Mouse (Mus musculus) megakaryocyte-erythroid progenitor cell, adult 5-6 weeks (primary cell): ENCODE results near the gene Dmrta2. TPM values are rescaled to one million over a fixed set of nuclear protein-coding genes. Genes with fewer than 3 reads are reported as not detected.

ENCODE experiments used
- ATAC-seq: replicated peaks from 2 replicates; pipeline ENCODE4 v1.8.0; 2016; ENCODE audit warnings: mild to moderate bottlenecking, inconsistent platforms; ENCODE audit not compliant: severe bottlenecking, poor library complexity, low FRiP score, low TSS enrichment
- total RNA-seq, 2 experiments: library from RNA; stranded (forward) in 1 of 2; stranded (reverse) in 1 of 2; fragments of 200-1000, 215-1000 nt in 1 of 2; fragments of >200 nt in 1 of 2; fragmentation: Nextera tagmentation in 1 of 2; gene quantifications; 2 replicates each; pipeline ENCODE4 v1.2.3; 2014 to 2017

The Dmrta2 gene
- total RNA-seq (2014; fragmentation: Nextera tagmentation): not detected in 2 replicates
- total RNA-seq (2017): 0.23 TPM in 1 of 2 replicates, not detected in the other

DNA sequence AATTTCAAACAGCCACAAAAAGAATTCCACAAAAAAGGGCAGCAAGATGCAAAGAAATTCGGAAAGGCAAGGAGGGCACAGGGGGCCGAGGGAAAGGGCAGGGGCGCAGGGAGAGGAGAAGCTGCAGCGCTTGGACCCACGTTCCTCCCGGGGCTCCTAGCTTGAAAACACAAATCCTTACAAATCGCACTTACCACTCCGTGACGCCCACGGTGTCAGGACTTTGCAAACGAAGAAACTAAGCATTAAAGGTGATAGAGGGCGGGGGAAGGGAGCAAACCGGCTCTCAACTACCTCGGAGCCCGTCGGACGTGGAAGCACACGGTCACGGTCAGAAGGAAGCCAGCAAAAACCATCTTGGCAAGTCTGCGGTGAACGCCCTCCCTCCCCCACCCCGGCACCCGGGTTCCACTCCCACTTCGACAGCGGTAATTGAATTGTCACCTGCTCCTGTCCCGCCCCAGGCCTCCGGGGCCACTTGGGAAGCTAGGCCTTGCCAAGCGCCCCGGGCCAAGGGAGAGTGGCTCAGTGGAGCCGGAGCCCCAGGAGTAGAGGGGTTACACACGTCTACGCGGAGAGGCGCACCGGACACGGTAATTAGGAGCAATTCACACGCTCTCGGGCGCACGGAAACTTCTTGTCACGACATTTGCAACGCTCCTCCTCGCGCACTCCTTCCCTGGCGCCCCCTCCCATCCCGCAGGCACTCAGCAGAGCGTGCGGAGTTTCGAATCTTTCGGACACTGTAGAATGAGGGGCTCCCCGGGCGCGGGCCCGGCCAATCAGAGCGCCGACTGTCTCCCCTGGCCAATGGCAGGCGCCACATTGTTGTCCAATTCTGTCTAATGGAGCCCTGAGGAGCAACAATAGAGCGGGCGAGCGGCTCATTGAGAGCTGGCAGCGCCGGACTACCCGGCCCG is at the start of gene Dmrta2:
TSS of gene Dmrta2 (plus strand) at position 906 of the 920 bp plus-strand sequence.
- no peak for ATAC-seq

DNA sequence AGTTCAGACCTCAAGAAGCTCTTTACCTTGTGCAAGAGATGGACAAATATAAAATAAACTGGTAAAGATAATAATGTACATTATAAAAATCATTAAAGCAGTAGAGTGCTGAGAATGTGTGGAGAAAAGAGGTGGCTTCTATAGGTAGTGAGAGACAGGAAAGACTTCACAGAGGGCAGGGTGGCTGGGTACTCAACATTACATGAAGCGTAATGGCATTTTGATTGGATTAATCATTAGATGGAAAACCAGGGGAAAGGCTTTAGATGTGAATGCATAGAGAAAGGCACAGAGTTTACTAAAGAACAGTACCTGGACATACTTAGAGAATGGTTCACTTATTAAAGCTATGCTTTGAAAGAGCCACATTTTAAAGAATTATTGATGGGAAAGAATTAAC is 48.8 kb upstream of the Dmrta2 start:
- no peak for ATAC-seq

DNA sequence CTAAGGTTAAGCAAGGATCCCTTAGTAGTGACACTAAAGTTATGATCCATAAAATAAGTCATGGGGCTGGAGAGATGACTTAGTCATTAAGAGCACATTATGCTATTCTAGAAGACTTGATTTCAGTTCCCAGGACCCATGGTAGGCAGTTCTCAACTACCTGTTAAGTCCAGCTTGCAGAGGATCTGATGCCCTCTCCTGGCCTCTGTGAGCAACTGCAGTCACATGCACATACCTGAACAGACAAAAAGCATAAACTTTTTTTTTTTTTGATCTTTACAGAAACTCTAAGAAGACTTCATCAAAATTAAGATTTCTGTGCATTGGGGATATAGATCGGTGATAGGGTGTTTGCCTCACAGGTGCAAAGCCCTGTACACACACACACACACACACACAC is 47.4 kb upstream of the Dmrta2 start:
- peak; percentile 79 for ATAC-seq

DNA sequence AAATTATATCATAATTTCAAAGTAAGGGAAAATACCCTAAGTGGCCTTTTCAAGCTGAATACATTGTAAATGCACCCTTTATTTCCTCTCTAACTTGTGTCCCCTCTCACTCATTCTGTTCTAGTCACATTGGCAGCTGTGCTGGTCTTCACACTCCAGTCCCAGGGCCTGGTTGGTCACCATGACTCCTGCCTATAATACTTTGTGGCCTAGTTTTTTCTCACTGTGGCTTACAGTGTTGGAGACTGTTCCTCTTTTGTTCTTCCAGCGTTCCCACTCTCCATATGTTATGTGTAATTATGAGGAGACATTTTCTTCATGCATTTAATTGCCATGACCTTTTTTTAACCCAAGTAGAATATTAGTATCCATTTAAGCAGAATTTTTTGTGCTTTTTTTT is 46.9 kb upstream of the Dmrta2 start:
- no peak for ATAC-seq

DNA sequence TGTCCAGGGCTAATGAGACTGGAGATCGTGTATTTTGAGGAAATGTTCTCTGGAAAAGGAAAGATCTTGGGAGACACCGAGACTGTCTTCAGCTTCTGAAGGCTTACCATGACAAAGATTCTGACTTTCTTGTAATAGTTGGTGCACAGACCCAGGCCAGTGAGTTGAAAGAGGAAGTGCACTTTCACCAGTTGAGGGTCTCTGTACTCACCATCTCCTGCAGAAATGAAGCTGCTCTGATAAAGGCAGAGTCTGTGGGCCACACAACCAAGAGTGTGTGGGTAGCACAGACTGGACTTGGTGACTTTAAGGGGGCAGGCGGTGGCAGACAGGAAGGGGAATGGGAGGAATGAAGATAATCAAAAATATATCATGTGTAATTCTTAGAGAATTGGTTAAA is 41.3 kb upstream of the Dmrta2 start:
- no peak for ATAC-seq

DNA sequence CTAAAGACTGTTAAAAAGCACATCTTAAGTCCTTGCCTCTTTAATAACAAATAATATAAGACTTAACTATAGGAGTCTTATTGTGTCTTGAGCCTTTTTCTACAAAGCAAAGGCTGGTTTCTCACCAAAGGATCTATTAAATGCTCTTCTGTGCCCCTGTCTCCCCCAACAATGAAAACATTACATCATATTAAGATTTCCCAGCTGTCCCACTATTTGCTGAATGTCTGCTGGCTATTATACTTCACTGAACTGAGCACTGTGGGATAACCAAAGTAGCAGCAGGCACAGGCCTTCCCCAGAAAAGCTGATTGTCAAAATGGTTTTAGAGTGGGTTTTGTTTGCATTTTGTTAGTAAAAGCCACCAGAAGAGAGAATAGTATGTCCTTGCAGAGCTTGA is 38.6 kb upstream of the Dmrta2 start:
- no peak for ATAC-seq

DNA sequence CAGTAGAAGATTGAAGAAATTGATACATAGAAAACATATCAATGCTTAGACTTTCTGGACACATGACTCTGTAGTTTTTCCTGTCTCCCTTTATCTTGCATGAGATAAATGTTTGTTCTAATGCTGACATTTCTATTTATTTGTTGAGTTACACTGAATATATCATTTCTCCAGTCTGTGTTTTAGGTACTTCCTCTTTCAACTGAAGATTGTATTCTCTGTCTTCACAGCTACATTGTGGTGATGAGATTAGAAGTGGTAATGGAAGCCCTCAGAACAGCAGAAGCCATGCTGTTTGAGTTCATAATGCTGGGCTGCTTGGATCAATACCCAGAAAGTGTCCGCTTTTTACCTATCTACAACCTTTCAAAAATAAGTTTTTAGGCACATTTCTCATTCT is 32.3 kb upstream of the Dmrta2 start:
- ATAC-seq: no peak

DNA sequence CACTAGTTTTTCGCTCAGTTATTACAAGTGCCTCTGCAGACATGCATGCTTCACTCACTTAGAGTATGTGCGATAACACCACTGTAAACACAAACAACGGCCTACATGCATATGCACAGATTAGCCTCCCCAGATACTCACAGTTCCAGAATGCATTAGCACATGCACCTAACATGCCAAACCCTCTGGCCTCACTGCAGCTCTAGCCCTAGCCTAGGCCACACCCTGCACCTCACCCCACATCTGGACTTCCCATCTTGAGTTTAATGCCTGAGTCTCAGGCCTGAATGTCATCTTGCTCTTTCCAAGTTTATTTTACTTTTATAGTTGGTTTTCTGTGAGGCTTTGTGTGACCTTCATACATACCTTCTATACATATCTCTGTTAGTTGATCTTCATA is 28.5 kb upstream of the Dmrta2 start:
- peak; percentile 87 for ATAC-seq

DNA sequence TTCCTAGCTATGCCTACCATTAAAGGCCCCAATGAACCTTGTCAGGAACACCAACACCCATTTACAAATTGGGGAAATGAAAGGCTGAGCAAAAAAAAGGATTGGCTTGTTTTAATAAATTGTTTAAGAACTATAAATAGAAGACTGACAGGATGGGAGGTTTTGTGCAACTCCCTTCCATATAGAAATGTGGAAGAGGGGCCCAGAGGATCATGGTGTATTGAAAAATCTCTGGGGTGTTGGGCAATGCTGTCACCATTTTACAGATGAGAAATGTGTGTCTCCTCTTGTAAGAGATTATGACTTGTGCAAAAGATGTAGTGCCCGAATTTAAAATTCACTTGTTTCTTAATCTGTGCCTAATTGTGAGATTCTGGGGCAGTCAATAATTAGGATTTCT is 24.3 kb upstream of the Dmrta2 start:
- ATAC-seq: no peak

DNA sequence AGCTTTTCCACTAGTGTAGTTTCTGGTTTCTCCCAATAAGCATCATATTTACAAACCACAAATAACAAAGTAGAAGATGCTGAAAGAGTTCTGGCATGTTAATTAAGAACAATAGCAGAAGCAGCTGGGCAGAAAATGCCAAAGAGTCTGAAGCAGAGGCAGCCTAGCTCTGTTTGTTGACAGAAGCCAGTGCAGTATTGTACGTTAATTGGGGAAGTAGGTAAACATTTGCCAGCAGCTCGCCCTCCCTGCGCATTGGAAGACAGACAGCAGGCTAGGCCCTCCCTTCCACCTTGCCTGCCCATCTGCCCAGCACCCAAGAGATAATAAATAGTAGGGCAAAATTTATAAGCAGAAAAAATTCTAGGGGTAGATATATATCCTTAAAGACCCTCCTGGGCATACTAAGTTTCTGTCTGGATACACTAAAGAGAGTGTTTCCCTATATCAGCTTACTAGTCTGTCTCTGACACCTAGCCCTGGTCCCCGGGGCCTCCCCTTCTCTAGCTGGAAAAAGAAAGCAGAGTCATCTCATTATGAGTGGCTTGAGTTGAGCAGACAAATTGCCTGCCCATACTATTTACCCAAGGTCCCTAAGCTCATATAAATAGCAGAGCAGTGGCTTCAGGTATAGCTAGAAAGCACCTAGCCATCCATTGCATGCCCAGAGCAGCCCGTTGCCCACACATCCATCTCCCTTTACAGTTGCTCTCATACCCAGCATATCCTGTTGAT is 17.5 kb upstream of the Dmrta2 start:
- no peak for ATAC-seq

DNA sequence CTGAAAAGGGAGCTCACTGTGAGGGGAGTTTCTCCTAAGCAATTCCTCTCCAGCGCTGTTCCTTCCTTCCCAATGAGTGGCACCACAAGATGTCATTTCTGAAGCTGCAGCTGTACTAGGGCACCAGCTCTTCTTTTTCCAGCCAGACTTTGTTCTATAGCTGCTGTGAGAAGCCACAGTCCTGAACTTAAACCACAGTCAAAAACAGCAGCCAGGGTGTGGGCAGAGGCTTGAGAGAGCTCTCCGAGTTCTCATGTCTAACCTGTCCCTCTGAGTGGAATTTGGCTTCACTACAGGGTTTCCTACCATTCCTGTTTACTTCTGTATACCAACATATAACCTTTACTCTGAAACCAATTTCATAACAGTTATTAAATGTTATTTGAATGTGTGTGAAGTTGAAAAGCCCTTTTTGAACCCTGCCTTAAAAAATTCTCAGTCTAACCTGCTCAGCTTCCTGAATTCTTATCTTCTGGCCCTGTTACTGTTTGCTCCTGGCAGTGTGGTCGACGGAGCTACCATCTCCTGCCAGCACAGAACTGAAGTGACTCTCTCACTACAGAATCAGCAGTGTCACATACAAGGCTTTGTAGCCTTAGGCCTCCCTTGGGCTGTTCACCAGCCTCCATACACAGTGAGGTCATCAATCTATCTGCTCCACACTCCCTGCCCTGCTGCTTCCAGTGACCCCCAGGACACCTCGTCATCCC is 14.1 kb upstream of the Dmrta2 start:
- ATAC-seq: peak; percentile 70

DNA sequence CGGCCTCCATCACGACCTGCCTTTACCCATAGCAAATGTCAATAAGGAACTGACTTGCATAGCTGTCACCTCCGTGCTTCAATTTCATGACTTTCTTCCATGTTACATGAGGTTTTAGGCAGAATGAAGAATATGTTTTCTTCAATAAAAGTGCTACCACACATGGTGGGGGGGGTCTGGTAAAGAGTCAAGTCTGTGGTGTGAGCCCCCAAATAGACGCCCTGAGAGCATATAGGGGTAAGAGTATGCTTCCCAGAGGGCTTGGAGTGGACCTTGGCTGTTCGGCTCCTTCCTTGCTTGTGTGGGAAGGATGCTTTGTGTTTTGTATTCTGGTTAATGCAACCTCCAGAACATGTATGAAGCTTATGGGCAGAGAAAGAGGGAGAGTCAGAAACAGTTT is 8.3 kb upstream of the Dmrta2 start:
- ATAC-seq: no peak

DNA sequence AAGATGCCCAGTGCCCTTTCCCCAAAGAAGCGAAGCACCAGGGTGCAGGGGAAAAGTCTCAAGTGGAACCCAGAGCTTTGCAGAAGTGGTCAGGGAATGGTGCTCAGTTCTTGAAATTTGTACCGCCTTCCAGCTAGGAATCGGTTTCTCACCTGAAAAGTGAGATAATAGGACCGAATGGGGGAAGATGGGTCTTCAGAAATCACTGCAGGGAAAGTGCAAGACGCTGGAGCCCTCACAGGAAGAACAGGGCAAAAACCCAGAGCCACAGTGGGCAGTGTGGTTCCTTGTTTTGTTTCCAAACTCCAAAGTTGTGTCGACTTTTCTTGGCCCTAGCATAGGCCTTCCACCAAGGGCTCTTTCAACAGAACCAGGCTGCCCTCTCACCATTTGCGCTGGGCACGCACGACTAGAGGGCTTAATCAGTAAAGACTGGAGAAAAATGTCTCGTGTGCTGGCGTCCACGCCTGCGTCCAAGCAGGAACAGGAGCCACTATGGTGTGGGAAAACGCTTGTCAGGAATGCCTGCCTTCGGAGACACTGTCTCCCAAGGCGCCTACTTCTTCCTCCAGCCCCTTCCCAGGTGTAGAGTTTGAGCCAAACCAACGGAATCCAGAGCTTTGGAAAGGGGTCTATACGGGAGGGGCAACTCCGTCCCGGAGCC is 3.7 kb upstream of the Dmrta2 start:
- no peak for ATAC-seq

DNA sequence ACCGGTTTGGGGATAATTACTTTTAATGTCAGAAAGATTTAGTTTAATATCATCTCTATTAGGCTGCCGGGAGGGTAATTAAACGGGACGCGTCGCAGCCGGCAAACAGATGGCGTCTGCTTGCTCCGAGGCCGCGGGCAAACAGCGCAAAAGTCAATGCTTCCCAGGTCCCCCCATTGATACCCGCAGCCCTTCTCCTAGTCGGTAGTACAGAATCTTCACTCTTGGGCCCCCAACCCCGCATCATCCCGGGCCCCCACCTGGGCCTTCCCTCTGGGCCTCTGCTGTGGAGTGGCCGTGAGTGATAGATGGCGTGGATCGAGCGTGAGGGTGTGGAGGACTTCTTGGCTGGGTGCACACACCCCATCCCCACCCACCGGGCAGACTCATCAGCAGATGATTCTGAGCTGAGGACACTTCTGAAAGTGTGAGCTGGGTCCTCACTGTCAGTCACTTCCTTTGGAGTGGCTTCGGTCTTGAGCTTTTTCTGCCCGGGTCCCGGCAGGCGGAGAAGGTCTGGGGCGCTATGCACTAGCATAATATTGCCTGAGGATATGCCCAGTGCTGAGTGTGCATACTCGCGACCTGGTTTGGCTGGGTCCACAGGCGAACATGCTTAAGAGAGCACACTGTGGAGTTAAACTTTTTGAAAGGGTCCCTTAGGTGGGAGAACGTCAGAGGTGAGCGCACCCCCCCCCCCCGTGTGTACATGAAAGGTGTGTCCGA is 3.0 kb upstream of the Dmrta2 start:
- ATAC-seq: 0 out of 2 replicates have a peak, but pooled peaks have one; percentile 25

DNA sequence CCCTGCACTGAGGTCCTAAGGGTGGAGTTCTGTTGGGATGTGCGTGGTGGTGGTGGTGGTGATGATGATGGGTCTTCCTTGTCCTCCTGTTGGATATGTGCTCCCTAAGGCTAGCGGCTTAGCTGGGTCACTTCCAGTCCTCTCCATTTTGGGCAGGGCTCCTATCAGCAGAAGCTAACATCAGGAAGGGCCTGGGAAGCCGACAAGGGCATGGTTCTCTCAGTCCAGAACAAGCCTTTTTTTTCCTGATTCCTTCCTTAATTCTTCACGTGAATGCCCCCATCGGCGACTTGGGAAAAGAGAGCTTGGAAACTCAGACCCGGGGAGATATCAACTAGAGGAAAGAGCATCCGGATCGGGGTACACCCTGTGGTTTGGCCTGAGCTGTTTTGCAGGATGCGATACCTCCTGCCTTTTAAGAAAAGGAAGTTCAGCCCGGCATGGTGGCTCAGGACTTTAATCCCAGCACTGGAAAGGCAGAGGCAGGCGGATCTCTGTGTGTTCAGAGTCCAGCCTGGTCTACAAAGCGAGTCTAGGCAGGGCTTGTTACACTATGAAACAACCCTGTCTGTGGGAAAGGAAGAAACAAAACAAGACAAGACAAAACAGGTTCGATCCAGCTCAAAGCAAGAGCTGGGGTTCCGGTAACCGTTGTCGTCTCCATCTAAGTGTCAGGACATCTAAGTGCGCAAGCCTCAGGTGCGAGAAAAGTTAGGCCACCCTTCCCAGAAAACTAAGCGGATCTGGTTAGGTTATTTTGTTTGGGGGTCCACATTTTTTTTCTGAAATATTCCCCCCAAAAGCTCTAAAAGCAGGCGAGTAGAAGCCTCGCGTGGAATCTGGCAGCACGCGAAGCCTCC is 2.2 kb upstream of the Dmrta2 start:
- ATAC-seq: no peak

DNA sequence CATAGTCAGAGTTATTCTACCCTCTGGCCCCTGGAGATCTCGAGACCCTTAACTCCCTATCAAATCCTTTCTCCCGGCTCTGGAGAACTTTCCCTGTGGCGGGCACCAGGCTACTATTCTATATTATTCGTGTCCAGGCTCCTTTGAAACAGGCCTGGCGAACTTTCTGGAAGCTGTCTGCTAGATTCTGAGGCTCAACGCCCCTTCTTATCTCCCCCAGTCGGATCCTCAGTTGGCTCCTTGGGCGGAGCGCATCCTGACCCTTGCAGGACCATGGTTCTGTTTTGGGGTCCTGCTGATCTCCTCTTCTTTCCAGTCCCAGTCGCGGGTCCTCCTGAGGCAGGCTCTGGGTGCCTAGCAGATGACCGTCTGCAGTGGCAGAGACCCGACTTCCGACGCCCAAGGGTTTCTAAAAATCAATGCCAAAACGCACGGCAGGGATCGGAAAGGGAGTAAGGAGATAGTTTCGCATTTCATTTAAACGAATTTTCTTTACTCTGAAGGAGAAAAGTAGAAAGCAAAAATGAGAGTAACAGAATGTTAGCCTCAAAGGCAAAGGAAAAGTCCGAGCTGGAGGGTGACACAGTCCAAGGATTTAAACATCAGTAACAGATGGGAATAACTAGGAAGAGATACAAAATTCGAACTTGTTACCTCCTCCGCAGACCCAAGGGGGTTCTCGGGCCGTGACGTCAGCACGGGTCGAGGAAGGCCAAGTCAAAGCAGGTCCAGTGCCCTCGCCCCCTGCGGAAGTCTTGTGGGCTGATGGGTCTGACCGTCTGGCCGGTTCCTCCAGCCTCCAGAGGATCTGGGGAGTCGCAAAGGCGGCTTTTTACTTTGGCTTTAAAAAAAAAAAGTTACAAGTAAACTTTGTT is 1.3 kb upstream of the Dmrta2 start:
- no peak for ATAC-seq
